Mouse (Mus musculus): ENCODE results near the gene Naa15. TPM values are rescaled to one million over a fixed set of nuclear protein-coding genes. Genes with fewer than 3 reads are reported as not detected.
"Not testable (repeated sequence)": the region's sequence is repeated elsewhere in the genome, so short reads cannot be mapped to it uniquely, and the experiment has no call there.

Gene Naa15
- polyA plus RNA-seq, 1 experiment from 2014 or later, result 65.6 TPM

DNA sequence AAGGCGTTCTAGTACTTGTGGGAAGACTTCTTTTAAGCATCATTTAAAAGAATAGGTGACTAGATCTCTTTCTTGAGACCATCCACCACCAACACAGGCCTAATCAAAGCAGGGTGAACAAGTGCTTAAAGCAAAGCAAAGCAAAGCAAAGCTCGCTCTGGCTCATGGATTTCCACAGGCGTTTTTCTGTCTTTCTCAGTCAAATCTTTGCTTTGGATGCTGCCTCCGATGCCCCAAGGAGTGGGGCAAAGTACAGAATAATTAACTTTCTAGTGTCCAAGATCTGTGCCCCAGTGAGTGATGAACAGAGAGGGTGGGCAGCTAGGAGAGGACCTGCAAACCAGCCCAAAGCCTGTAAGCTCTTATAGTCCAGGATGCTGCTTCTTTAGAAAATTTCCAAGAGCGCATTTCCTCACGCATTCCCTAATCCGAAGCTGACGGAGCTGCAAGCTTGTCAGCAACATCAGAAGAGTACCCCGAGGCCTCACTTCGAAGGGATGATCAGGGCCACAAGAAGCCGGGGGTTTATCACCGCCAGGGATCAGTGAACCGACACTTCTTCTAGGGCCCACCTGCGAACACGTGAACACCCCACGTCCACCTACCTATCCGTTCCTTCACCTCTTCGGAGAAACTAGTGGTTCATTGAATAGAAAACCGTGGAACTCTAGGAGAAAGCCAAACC, 19.3 kb upstream of the Naa15 start:
- 24% methylated on average over 19 of the region's 19 CpGs for WGBS
- ATAC-seq (replicated peaks), result no peak
- Histone ChIP-seq H3K36me3 (no peaks in the 10 kb centered on the region), H3K27me3 (peaks cover 14% of the 10 kb centered on the region; the same call in 1 of the 2 replicates), H3K9ac (replicated peaks) (no peak overlapping the region), H3K4me2 (replicated peaks) (no peak overlapping the region), H3K27ac (replicated peaks) (no peak overlapping the region), H3K4me3 (no peak overlapping the region), H3K9me3 (no peaks in the 10 kb centered on the region), H3K4me1 (peaks cover 9% of the 10 kb centered on the region)

DNA sequence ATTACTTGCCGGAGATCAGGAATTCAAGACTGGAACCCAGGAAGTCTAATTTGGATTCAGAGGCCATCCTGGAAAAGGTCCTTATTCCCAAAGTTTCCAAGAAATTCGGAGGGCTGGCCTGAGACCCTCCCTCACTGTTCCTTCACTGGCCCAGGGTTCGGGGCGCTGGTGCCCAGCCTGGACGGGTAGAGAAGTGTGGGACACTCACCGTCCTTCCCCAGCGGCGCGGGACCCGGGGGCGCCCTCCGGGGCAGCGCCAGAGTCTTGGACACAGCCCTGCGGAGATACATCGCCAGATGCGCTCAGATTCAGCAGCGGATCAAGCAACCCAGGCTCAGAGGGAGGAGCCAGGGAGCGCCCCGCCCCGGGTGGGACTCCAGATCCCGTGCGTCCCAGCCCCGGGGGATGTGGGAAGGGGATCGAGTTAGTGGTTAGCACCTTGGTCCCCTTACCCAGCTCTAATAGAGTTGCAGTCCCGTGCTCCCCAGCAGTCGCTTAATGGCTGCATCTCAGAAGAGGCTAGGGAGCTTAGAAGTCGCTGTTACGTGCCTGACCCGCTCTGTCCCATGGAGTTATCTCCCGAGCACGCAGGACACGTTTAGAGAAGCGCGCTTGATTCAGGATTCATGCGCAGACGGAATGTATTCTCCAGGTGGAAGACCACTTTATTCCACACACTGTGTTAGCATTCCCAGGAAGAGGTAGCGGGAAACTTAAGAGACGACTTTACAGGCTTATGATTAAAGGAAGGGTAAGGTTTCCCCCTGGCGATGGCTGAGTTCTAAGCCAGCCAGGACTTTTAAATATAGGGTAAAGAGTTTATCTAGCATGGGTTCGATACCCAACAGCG, 18.5 kb upstream of the Naa15 start, which contains the start of gene Mgarp:
TSS of gene Mgarp (minus strand) at position 520 of the 850 bp plus-strand sequence.
- peak within 1 kb of the TSS; percentile 38 for H3K4me3 ChIP-seq
- peaks cover 9% of the 10 kb centered on the region for H3K4me1 ChIP-seq
- peak within 1 kb of the TSS; percentile 27; the same call in 1 of the 2 replicates for H3K9ac ChIP-seq (replicated peaks)
- WGBS, result 2% methylated on average over 41 of the region's 41 CpGs
- H3K27me3 ChIP-seq, result peaks cover 14% of the 10 kb centered on the region; the same call in 1 of the 2 replicates
- ATAC-seq (replicated peaks), result peak; percentile 79
- no peaks in the 10 kb centered on the region for H3K36me3 ChIP-seq
- peak within 1 kb of the TSS; percentile 61 for H3K4me2 ChIP-seq (replicated peaks)
- H3K9me3 ChIP-seq, result no peaks in the 10 kb centered on the region
- no peak within 1 kb of the TSS for H3K27ac ChIP-seq (replicated peaks)

- Histone ChIP-seq H3K9me3 (no peaks in the 10 kb centered on the region), H3K9ac (replicated peaks) (no peak overlapping the region), H3K4me2 (replicated peaks) (no peak overlapping the region), H3K27me3 (peaks cover 14% of the 10 kb centered on the region; the same call in 1 of the 2 replicates), H3K4me1 (peaks cover 9% of the 10 kb centered on the region), H3K4me3 (no peak overlapping the region), H3K36me3 (no peaks in the 10 kb centered on the region), H3K27ac (replicated peaks) (no peak overlapping the region)
- WGBS, result 63% methylated on average over 15 of the region's 15 CpGs
- ATAC-seq (replicated peaks), result no peak
Measured at GRCm38 (mm10) chr3:51397700-51398299, 17.1 kb upstream of the Naa15 start.

GRCm38 (mm10) chr3:51398667-51399066, 16.3 kb upstream of the Naa15 start:
- Histone ChIP-seq H3K9me3 (no peaks in the 10 kb centered on the region), H3K4me2 (replicated peaks) (no peak overlapping the region), H3K9ac (replicated peaks) (no peak overlapping the region), H3K4me1 (peaks cover 9% of the 10 kb centered on the region), H3K27ac (replicated peaks) (no peak overlapping the region), H3K27me3 (peaks cover 14% of the 10 kb centered on the region; the same call in 1 of the 2 replicates), H3K36me3 (no peaks in the 10 kb centered on the region), H3K4me3 (no peak overlapping the region)
- no peak for ATAC-seq (replicated peaks)
- 4% methylated on average over 3 of the region's 3 CpGs for WGBS

- no peak overlapping the region for H3K4me2 ChIP-seq (replicated peaks)
- H3K9me3 ChIP-seq, result no peaks in the 10 kb centered on the region
- no peak for ATAC-seq (replicated peaks)
- H3K4me3 ChIP-seq, result no peak overlapping the region
- no peak overlapping the region for H3K27ac ChIP-seq (replicated peaks)
- peaks cover 9% of the 10 kb centered on the region for H3K4me1 ChIP-seq
- H3K36me3 ChIP-seq, result no peaks in the 10 kb centered on the region
- no peak overlapping the region for H3K9ac ChIP-seq (replicated peaks)
- 58% methylated on average over 4 of the region's 4 CpGs for WGBS
- peaks cover 14% of the 10 kb centered on the region; the same call in 1 of the 2 replicates for H3K27me3 ChIP-seq
Measured at GRCm38 (mm10) chr3:51399531-51399930, 15.4 kb upstream of the Naa15 start.

- Histone ChIP-seq H3K27ac (replicated peaks) (no peak overlapping the region), H3K4me3 (no peak overlapping the region), H3K9ac (replicated peaks) (no peak overlapping the region), H3K4me1 (peaks cover 9% of the 10 kb centered on the region), H3K9me3 (no peaks in the 10 kb centered on the region), H3K36me3 (peaks cover 3% of the 10 kb centered on the region; the same call in 1 of the 2 replicates), H3K27me3 (peaks cover 14% of the 10 kb centered on the region; the same call in 1 of the 2 replicates), H3K4me2 (replicated peaks) (no peak overlapping the region)
- WGBS, result 77% methylated on average over 10 of the region's 10 CpGs
- no peak for ATAC-seq (replicated peaks)
Measured at GRCm38 (mm10) chr3:51400682-51401081, 14.3 kb upstream of the Naa15 start.

DNA sequence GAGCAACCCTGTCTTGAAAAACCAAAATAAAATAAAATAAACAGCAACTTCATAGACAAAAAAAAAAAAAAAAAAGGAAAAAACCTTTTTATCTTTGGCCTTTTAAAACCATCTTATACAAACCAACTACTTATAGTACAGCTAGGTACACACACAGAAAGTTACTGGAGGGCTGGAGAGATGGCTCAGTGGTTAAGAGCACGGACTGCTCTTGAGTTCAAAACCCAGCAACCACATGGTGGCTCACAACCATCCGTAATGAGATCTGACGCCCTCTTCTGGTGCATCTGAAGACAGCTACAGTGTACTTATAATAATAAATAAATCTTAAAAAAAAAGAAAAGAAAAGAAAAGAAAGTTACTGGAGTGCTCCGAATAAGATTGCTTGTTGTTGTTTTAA, 12.9 kb upstream of the Naa15 start:
- 76% methylated on average over 4 of the region's 4 CpGs for WGBS
- not testable (repeated sequence) for ATAC-seq (replicated peaks)

DNA sequence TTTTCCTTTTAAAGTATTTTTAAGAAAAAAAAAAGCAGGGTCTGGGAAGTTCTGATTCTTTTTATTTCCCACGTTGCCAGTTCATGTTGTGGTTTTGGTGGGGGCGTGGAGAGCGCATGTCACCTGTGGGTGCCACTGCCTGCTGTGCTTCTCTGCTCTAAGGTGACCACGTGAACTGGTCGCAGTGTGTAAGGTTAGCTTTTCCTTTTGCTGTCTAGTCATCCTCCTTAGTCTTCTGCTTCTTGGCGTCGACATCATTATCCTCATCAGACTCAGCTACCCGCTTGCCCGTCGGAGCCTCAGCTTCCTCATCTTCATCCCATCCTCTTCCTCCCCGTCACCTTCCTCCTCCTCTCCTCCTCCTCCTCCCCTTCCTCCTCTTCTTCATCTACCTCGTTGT, 12.3 kb upstream of the Naa15 start:
- ATAC-seq (replicated peaks), result no peak
- Histone ChIP-seq H3K9me3 (no peaks in the 10 kb centered on the region), H3K27ac (replicated peaks) (no peak overlapping the region), H3K27me3 (peaks cover 4% of the 10 kb centered on the region; the same call in 1 of the 2 replicates), H3K4me3 (no peak overlapping the region), H3K4me1 (peaks cover 8% of the 10 kb centered on the region), H3K36me3 (peaks cover 7% of the 10 kb centered on the region; the same call in 1 of the 2 replicates), H3K9ac (replicated peaks) (no peak overlapping the region), H3K4me2 (replicated peaks) (no peak overlapping the region)
- WGBS, result 95% methylated on average over 12 of the region's 12 CpGs

More for the DNA sequence above, 12.9 kb upstream of the Naa15 start:
- H3K27ac ChIP-seq (replicated peaks); H3K9me3 ChIP-seq; H3K9ac ChIP-seq (replicated peaks); H3K27me3 ChIP-seq; H3K4me3 ChIP-seq; H3K4me1 ChIP-seq; H3K4me2 ChIP-seq (replicated peaks); H3K36me3 ChIP-seq: not testable (repeated sequence)

- H3K4me2 ChIP-seq (replicated peaks), result peak overlapping the region; percentile 63
- H3K9me3 ChIP-seq, result no peaks in the 10 kb centered on the region
- H3K9ac ChIP-seq (replicated peaks), result peak overlapping the region; percentile 85
- peak overlapping the region; percentile 93 for H3K27ac ChIP-seq (replicated peaks)
- peak overlapping the region; percentile 65 for H3K4me3 ChIP-seq
- peaks cover 7% of the 10 kb centered on the region; the same call in 1 of the 2 replicates for H3K36me3 ChIP-seq
- H3K27me3 ChIP-seq, result no peaks in the 10 kb centered on the region
- peaks cover 13% of the 10 kb centered on the region for H3K4me1 ChIP-seq
- WGBS, result 24% methylated on average over 20 of the region's 20 CpGs
- peak; percentile 17 for ATAC-seq (replicated peaks)
Measured at GRCm38 (mm10) chr3:51407870-51408560, 6.9 kb upstream of the Naa15 start.

DNA sequence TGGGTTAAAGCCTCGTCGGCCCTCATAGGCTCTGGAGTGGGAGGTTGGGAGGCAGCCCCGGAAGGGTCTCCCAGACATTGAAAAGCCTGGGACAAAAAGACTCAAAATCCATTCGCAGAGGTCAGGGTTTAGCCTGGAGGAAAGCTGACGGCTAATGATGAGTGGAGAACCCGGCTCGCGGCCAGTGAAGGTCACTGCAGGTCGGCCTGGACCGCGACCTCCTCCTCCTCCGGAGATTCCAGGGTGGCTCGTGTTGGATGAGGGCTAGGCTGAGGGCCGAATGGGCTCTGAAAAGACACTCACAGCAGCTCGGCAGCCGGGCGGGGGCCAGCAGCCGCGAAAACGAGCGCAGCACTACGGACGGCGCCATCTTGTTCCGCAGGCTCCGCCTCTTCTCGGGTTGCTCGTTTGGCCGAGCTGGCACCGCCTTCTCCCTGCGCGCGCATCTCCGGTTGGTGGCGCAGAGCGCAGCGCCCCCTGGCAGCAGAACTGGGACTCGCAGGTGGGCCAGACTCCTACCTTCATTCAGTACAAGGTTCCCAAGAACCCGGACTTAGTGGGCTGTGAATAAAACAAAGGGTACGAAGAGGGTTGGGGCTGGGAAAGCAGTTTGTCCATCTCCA, 6.3 kb upstream of the Naa15 start, which contains the start of gene Ndufc1:
TSS of gene Ndufc1 (minus strand) at position 428 of the 623 bp plus-strand sequence.
- Histone ChIP-seq H3K27ac (replicated peaks) (peak within 1 kb of the TSS; percentile 93), H3K4me2 (replicated peaks) (peak within 1 kb of the TSS; percentile 63), H3K9ac (replicated peaks) (peak within 1 kb of the TSS; percentile 85), H3K4me3 (peak within 1 kb of the TSS; percentile 65), H3K9me3 (no peaks in the 10 kb centered on the region), H3K27me3 (no peaks in the 10 kb centered on the region), H3K36me3 (peaks cover 7% of the 10 kb centered on the region; the same call in 1 of the 2 replicates), H3K4me1 (peaks cover 13% of the 10 kb centered on the region)
- under 1% methylated on average over 40 of the region's 40 CpGs for WGBS
- peak; percentile 92 for ATAC-seq (replicated peaks)

DNA sequence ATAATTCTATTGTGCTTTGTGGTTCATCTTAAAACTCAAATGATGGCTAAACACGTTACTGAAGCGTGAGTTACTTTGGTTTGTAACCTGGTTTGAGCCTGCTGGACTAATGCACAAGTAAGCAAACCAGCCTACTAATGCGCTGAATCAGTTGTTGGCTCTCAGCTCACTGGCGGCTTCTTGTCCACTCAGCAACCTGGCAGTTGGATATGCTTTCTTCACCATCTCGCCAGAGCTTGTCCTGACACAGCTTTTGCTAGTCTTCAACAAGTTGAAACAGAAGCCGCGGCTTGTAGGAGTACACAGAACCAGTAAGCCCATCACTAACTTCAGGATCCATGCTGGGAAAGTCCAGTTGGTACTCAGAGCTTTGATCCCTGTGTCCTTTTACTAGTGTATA, 2.5 kb upstream of the Naa15 start:
- 91% methylated on average over 7 of the region's 7 CpGs for WGBS
- Histone ChIP-seq H3K9me3 (no peaks in the 10 kb centered on the region), H3K4me1 (peaks cover 23% of the 10 kb centered on the region), H3K4me2 (replicated peaks) (no peak overlapping the region), H3K27me3 (no peaks in the 10 kb centered on the region), H3K36me3 (no peaks in the 10 kb centered on the region), H3K9ac (replicated peaks) (no peak overlapping the region), H3K27ac (replicated peaks) (no peak overlapping the region), H3K4me3 (no peak overlapping the region)
- ATAC-seq (replicated peaks), result no peak
